Mouse (Mus musculus) heart, postnatal 0 days (tissue): Measurements from ENCODE around the gene Gm9821. TPM values are rescaled to one million over a fixed set of nuclear protein-coding genes. Genes with fewer than 3 reads are reported as not detected.
A peak's percentile ranks its signal among the peaks of the same experiment; 100 is the strongest.

ENCODE experiments used
- ATAC-seq: fragments of 200-750 bp; cut with Nextera tagmentation; 2 replicates; pipeline ENCODE4 v1.8.0; 2017; ENCODE audit warnings: low read depth, moderate number of reproducible peaks, moderate library complexity; ENCODE audit not compliant: insufficient read depth
- DNase-seq: peaks from one replicate; pipeline ENCODE4 v3.0.0-alpha.2; 2016; ENCODE audit warnings: low spot score
- H3K27ac ChIP-seq: fragments of 300-500 bp; sonication (generic); 2 replicates; pipeline ENCODE4 v1.5.1; 2014; ENCODE audit warnings: low read depth, mild to moderate bottlenecking
- H3K27me3 ChIP-seq: fragments of 300-500 bp; sonication (generic); 2 replicates; pipeline ENCODE4 v1.6.1; 2014; ENCODE audit warnings: low read length, mixed read lengths; ENCODE audit not compliant: control insufficient read depth, insufficient read depth
- H3K36me3 ChIP-seq: fragments of 300-500 bp; sonication (generic); replicated peaks from 2 replicates; pipeline ENCODE4 v1.6.1; 2014; ENCODE audit warnings: low read length, mixed read lengths; ENCODE audit not compliant: control insufficient read depth, insufficient read depth
- H3K4me1 ChIP-seq: fragments of 300-500 bp; sonication (generic); 2 replicates; pipeline ENCODE4 v1.6.1; 2014; ENCODE audit warnings: antibody characterized with exemption; ENCODE audit not compliant: control insufficient read depth, insufficient read depth
- H3K4me2 ChIP-seq: fragments of 300-500 bp; sonication (generic); 2 replicates; pipeline ENCODE4 v1.6.1; 2014; ENCODE audit warnings: low read depth, mild to moderate bottlenecking, low read length, moderate library complexity
- H3K4me3 ChIP-seq: fragments of 300-500 bp; sonication (generic); 2 replicates; pipeline ENCODE4 v1.5.1; 2014; ENCODE audit warnings: low read depth, low read length
- H3K9ac ChIP-seq: fragments of 300-500 bp; sonication (generic); replicated peaks from 2 replicates; pipeline ENCODE4 v1.6.1; 2014; ENCODE audit warnings: low read depth, low read length, mixed read lengths
- H3K9me3 ChIP-seq: fragments of 300-500 bp; sonication (generic); replicated peaks from 2 replicates; pipeline ENCODE4 v1.6.1; 2016; ENCODE audit warnings: low read length; ENCODE audit not compliant: control insufficient read depth
- CTCF ChIP-seq: IDR thresholded peaks from 2 replicates; pipeline ENCODE4 v1.5.1; 2016; ENCODE audit warnings: antibody characterized with exemption, control low read depth, low read depth
- EP300 ChIP-seq: IDR thresholded peaks from 2 replicates; pipeline ENCODE4 v1.6.1; 2016; ENCODE audit warnings: antibody characterized with exemption, low read depth
- WGBS: fragments of 180-500 bp; shearing (Covaris S2); extraction: QIAGEN DNeasy Blood & Tissue Kit; methylation state at CpG from one replicate; pipeline ENCODE4 v1.1.7; 2014; 5-methylcytosine and 5-hydroxymethylcytosine counted together
- polyA plus RNA-seq: library from polyadenylated mRNA; unstranded; fragments of >200 nt; fragmentation: Nextera tagmentation; extraction: Ambion mirVana; gene quantifications from 2 replicates; pipeline ENCODE4 v1.2.1, GENCODE M21; 2015
- total RNA-seq: library from RNA; depleted of rRNA; stranded (reverse); fragments of >200 nt; gene quantifications from 2 replicates; pipeline ENCODE4 v1.2.3, GENCODE M21; 2014; ENCODE audit warnings: low replicate concordance

Gm9821 gene
- total and polyA plus RNA-seq, 2 experiments from 2014 or later: 0.89 TPM; not detected in 1

DNA sequence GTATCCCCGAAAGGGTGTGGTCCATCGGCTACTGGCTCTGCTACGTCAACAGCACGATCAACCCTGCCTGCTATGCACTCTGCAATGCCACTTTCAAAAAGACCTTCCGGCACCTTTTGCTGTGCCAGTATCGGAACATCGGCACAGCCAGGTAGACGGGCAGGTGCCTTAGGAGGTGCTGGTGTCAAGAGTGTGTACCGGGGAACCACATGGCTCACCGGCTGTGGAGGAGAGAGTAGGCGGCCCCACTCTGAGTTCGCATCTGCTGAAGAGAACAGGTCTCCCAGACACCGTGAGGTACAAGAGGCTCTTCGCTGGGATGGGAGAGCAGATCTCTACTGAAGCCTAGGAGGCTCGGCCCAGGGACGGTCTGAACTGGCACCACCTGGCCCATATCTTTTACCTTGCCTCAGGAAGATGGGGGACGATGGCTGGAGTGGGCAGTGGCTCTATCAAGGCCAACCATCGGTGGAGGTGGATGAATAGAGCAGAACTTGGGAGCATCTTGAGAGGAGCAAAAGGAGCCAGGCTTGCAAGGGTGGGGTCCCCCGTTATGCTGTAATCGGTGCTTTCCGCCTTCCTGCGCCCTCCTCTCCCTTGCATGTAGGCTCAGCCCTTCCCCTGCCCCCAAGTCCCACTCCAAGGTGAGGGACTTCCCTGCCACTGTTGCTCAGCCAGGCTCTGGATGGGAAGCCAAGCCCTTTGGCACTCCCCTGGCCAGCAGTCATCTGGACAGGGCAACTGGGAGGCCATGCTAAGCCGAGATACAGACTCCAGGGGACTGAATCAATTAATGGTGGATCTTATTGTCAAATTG, 16.8 kb upstream of the Gm9821 start:
- TF ChIP-seq EP300: no peak
- no peak for TF ChIP-seq CTCF
- Histone ChIP-seq H3K27ac (no peak overlapping the region), H3K36me3 (peaks cover 9% of the 10 kb centered on the region; the same call in 1 of the 2 replicates), H3K4me2 (no peak overlapping the region), H3K4me3 (no peak overlapping the region), H3K9ac (no peak overlapping the region), H3K27me3 (peaks cover 16% of the 10 kb centered on the region), H3K4me1 (peaks cover 17% of the 10 kb centered on the region), H3K9me3 (no peaks in the 10 kb centered on the region)
- ATAC-seq (no peak), DNase-seq (no peak)
- 71% methylated on average over 23 of the region's 23 CpGs for WGBS

DNA sequence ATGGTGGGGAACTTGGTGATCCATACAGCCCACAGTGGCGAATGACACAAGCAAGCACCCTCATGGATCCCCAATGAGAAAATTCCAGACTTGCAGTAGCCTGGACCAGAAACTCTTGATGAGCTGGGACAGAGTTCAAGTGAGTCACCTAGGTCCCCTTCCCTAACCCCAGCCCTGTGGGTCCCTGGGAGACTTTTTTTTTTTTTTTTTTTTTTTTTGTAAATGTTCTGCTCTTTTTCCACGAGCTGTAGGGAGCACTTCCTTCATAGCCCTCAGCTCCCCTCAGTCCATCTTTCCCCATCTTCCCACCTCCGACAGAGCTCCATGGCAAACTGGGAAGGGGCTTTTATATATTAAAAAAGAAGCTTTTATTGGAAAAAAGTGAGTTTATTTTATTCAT, 16.0 kb upstream of the Gm9821 start:
- ATAC-seq (no peak), DNase-seq (no peak)
- H3K9ac ChIP-seq: no peak overlapping the region
- peaks cover 9% of the 10 kb centered on the region for H3K27me3 ChIP-seq
- no peak overlapping the region for H3K4me2 ChIP-seq
- peaks cover 15% of the 10 kb centered on the region for H3K4me1 ChIP-seq
- TF ChIP-seq CTCF (no peak), EP300 (no peak)
- peaks cover 16% of the 10 kb centered on the region; the same call in 1 of the 2 replicates for H3K36me3 ChIP-seq
- H3K9me3 ChIP-seq: no peaks in the 10 kb centered on the region
- no peak overlapping the region for H3K4me3 ChIP-seq
- H3K27ac ChIP-seq: no peak overlapping the region
- WGBS: 61% methylated on average over 3 of the region's 3 CpGs

- H3K9ac ChIP-seq: no peak overlapping the region
- 15% methylated on average over 12 of the region's 12 CpGs for WGBS
These were observed 15.6 kb upstream of the Gm9821 start for GRCm38 (mm10) chr2:91929936-91930335.

DNA sequence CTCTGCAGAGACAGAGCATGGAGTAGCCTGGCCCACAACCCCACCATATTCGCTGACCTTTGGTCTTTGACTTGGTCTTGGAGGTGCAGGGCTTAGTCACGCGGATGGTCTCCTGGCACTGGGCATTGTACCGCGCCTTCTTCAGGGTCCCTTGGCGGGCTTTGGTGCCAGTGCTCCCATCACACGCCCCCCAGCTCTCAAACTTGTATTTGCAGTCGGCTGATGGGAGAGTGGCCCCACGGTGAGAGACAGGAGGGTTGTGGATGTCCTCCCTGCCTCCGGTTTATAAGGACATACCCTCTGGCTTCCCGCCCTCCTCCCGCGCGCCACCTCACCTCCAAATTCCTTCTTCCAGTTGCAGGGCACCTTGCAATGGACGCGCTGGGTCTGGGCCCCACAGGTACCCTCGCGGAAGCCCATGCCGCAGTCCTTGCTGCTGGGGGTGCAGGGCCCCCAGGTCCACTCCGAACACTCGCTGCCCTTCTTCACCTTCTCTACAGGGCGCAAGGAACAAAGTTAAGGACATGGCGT, 14.7 kb upstream of the Gm9821 start:
- Histone ChIP-seq H3K27me3 (no peaks in the 10 kb centered on the region), H3K9ac (peak overlapping the region; percentile 56), H3K4me3 (peak overlapping the region; percentile 47), H3K9me3 (no peaks in the 10 kb centered on the region), H3K27ac (no peak overlapping the region; the same call in 1 of the 2 replicates), H3K4me1 (peaks cover 15% of the 10 kb centered on the region), H3K36me3 (peaks cover 30% of the 10 kb centered on the region), H3K4me2 (peak overlapping the region; percentile 66)
- 14% methylated on average over 22 of the region's 23 CpGs for WGBS
- DNase-seq (no peak), ATAC-seq (no peak)
- TF ChIP-seq EP300 (no peak), CTCF (no peak)

More at GRCm38 (mm10) chr2:91929936-91930335, 15.6 kb upstream of the Gm9821 start:
- H3K4me2 ChIP-seq: peak overlapping the region; percentile 66
- H3K4me1 ChIP-seq: peaks cover 15% of the 10 kb centered on the region
- TF ChIP-seq EP300: no peak
- peak; percentile 78 for TF ChIP-seq CTCF
- H3K4me3 ChIP-seq: no peak overlapping the region
- H3K27me3 ChIP-seq: peaks cover 4% of the 10 kb centered on the region; the same call in 1 of the 2 replicates
- peak; percentile 40; the same call in 1 of the 2 replicates for ATAC-seq
- H3K27ac ChIP-seq: no peak overlapping the region
- peak; percentile 65 for DNase-seq
- no peaks in the 10 kb centered on the region for H3K9me3 ChIP-seq
- peaks cover 21% of the 10 kb centered on the region; the same call in 1 of the 2 replicates for H3K36me3 ChIP-seq

GRCm38 (mm10) chr2:91931328-91932159, 14.0 kb upstream of the Gm9821 start:
- Histone ChIP-seq H3K4me1 (peaks cover 15% of the 10 kb centered on the region), H3K36me3 (peaks cover 37% of the 10 kb centered on the region), H3K4me3 (peak overlapping the region; percentile 47), H3K4me2 (peak overlapping the region; percentile 66), H3K27me3 (no peaks in the 10 kb centered on the region), H3K27ac (no peak overlapping the region; the same call in 1 of the 2 replicates), H3K9ac (peak overlapping the region; percentile 56), H3K9me3 (no peaks in the 10 kb centered on the region)
- 12% methylated on average over 48 of the region's 50 CpGs for WGBS
- DNase-seq: peak; percentile 53
- ATAC-seq: peak; percentile 42; the same call in 1 of the 2 replicates
- TF ChIP-seq CTCF (no peak), EP300 (no peak)
